Mouse (Mus musculus) heart, embryonic 10.5 days (tissue): ENCODE measurements at regions not wholly inside any gene's neighbourhood (a gene's known extent, or its start where the extent isn't known, plus 50 kb on each side); places are given as distances from the start of the nearest gene placed in this dataset.
A peak's percentile ranks its signal among the peaks of the same experiment; 100 is the strongest.

Experiments
- DNase-seq: peaks from one replicate; pipeline ENCODE4 v3.0.0-alpha.2; 2017; ENCODE audit warnings: low spot score
- H3K27ac ChIP-seq: fragments of 300-500 bp; sonication (generic); 2 replicates; pipeline ENCODE4 v1.5.1; 2016; ENCODE audit warnings: mild to moderate bottlenecking
- H3K27me3 ChIP-seq: fragments of 300-500 bp; sonication (generic); 2 replicates; pipeline ENCODE4 v1.6.1; 2016; ENCODE audit warnings: mild to moderate bottlenecking; ENCODE audit not compliant: poor library complexity, insufficient read depth, severe bottlenecking
- H3K36me3 ChIP-seq: fragments of 300-500 bp; sonication (generic); 2 replicates; pipeline ENCODE4 v1.6.1; 2016; ENCODE audit warnings: mild to moderate bottlenecking, moderate library complexity
- H3K4me1 ChIP-seq: fragments of 300-500 bp; sonication (generic); 2 replicates; pipeline ENCODE4 v1.6.1; 2016; ENCODE audit warnings: mild to moderate bottlenecking
- H3K4me3 ChIP-seq: fragments of 300-500 bp; sonication (generic); 2 replicates; pipeline ENCODE4 v1.5.1; 2016; ENCODE audit warnings: mild to moderate bottlenecking, moderate library complexity
- H3K9me3 ChIP-seq: fragments of 300-500 bp; sonication (generic); 2 replicates; pipeline ENCODE4 v1.6.1; 2016; ENCODE audit warnings: mild to moderate bottlenecking, moderate library complexity
- WGBS: fragments of 180-500 bp; shearing (Covaris S2); methylation state at CpG from one replicate; pipeline ENCODE4 v1.1.7; 2016; 5-methylcytosine and 5-hydroxymethylcytosine counted together

DNA sequence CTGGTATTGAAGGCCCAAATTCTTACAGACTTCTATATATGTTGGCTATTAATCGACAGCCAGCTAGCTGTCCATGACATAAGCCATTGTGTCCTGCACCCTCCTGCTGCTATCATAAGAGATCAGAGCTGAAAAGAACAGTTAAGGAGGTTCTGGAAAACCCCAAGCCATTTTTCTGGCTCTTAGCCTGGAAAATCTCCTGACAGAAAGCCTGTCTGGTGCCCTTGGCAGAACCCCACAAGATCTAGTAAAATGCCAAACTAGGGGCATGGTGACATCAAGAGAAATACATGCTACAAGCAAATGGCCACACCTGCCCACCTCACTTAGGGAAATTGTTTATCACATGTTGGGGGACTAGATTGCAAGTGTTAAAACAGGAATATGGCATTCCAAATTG, 91.6 kb upstream of the Vgll2 start:
- H3K9me3 ChIP-seq = no peaks in the 10 kb centered on the region
- no peak overlapping the region for H3K4me3 ChIP-seq
- no peaks in the 10 kb centered on the region for H3K27me3 ChIP-seq
- no peak for DNase-seq
- no peak overlapping the region for H3K27ac ChIP-seq
- no peaks in the 10 kb centered on the region for H3K4me1 ChIP-seq
- no peaks in the 10 kb centered on the region for H3K36me3 ChIP-seq
- WGBS = 72% methylated on average over 1 of the region's 1 CpGs

DNA sequence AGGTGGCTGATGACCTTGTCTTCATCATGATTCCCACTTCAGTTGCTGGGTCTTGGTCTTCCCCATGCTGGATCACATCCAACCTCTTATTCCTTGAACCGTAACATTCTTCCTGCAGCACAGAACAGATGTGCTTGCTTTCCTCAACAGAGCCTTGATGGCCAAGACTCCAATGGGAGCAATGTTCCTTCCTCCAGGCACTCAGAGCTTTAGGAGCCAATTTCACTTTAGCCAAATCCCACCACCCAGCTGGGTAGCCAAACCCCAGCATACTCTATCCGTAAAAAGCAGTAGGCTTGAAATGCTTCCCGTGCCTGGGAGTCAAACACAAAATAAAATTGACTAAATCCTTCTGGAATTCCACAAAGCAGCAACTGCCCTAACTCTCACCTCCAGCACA, 86.8 kb upstream of the Vgll2 start:
- Histone ChIP-seq H3K36me3 (no peaks in the 10 kb centered on the region), H3K4me1 (no peaks in the 10 kb centered on the region), H3K9me3 (no peaks in the 10 kb centered on the region), H3K27me3 (no peaks in the 10 kb centered on the region), H3K27ac (no peak overlapping the region), H3K4me3 (no peak overlapping the region)
- no peak for DNase-seq
- WGBS = 75% methylated on average over 3 of the region's 3 CpGs

DNA sequence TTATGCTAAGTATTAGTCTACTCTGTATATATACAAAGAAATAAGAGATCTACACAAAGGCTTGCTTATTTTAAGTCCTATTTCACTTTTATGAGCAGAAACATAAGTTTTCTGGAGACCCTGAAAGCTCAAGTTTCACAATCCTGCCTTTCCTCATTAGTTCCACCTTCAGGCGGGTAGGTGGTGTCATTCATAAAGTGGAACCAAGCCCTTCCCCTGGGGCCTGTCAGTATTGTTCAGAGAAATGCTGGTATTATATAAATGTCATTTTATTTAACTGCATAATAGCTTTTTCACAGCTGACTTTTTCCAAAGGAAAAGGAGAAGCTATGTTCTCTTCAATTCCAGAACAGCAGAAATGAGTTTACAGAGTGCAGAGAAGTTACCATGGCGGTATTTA, 81.1 kb upstream of the Vgll2 start:
- H3K4me3 ChIP-seq = no peak overlapping the region
- 0 out of 2 replicates have a peak, but pooled peaks cover 8% of the 10 kb centered on the region for H3K4me1 ChIP-seq
- H3K27me3 ChIP-seq = no peaks in the 10 kb centered on the region
- 84% methylated on average over 2 of the region's 2 CpGs for WGBS
- H3K27ac ChIP-seq = no peak overlapping the region
- H3K36me3 ChIP-seq = no peaks in the 10 kb centered on the region
- no peaks in the 10 kb centered on the region for H3K9me3 ChIP-seq
- DNase-seq = no peak

DNA sequence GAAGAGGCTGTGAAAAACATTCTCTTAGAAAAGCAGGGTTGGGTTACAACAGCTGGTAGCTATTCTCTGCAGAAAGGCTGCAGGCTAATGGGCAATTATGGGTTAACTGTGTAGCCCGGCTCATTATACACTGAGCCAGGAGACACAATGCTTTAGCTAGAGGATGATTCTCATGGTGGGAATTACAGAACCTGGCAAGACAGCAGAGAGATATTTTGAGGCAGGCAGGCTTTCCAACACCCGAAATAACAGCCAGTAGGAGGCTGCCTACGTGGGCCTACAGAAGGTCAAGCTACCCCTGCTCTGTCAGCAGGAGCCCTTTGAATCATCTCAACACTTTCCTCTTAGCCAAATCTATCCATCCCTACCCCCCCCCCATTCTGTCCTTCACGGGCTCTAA, 76.6 kb upstream of the Vgll2 start:
- Histone ChIP-seq H3K4me3 (no peak overlapping the region), H3K27me3 (no peaks in the 10 kb centered on the region), H3K4me1 (0 out of 2 replicates have a peak, but pooled peaks cover 8% of the 10 kb centered on the region), H3K36me3 (no peaks in the 10 kb centered on the region), H3K9me3 (no peaks in the 10 kb centered on the region), H3K27ac (no peak overlapping the region)
- WGBS = 56% methylated on average over 4 of the region's 4 CpGs
- no peak for DNase-seq

DNA sequence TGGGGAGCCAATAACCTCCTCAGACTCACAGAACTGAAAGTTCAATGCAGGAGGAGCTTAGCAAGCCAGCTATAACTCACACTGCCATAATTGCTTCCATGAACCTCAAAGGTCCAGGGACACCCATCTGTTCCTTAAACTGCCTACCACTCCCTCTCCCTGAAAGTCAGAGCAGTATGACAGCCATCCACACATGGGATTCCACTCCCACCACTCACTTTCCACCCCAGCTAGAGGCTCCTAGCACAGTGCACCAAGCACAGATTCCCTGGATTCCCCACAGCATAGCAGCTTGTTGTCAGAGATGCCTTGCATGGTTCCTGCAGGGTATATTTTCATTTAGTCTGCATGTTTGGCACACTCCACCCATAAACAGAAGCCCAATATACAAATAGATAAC, 76.1 kb upstream of the Vgll2 start:
- 0 out of 2 replicates have a peak, but pooled peaks cover 8% of the 10 kb centered on the region for H3K4me1 ChIP-seq
- H3K36me3 ChIP-seq = no peaks in the 10 kb centered on the region
- no peak for DNase-seq
- no peaks in the 10 kb centered on the region for H3K27me3 ChIP-seq
- no peak overlapping the region for H3K4me3 ChIP-seq
- no peaks in the 10 kb centered on the region for H3K9me3 ChIP-seq
- no peak overlapping the region for H3K27ac ChIP-seq

DNA sequence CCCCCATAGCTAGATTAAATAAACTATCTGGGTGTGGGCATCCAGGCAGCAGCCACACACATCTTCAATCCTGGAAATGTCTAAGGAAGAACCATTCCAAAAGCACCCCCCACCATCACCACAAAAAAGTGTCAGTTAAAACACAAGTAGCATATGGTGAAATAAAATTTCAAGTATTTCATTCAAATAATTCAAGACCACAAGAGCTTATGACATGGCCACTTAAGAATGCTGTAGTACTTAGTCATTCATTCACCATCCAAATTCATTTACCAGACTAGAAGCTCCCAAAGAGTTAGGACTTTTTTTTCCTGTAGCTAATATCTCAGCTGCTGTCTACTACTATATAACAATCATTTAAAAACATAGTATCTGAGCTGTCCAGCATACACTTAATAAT, 75.4 kb upstream of the Vgll2 start:
- DNase-seq = no peak
- Histone ChIP-seq H3K27ac (no peak overlapping the region), H3K4me1 (0 out of 2 replicates have a peak, but pooled peaks cover 8% of the 10 kb centered on the region), H3K27me3 (no peaks in the 10 kb centered on the region), H3K9me3 (no peaks in the 10 kb centered on the region), H3K36me3 (no peaks in the 10 kb centered on the region), H3K4me3 (no peak overlapping the region)

DNA sequence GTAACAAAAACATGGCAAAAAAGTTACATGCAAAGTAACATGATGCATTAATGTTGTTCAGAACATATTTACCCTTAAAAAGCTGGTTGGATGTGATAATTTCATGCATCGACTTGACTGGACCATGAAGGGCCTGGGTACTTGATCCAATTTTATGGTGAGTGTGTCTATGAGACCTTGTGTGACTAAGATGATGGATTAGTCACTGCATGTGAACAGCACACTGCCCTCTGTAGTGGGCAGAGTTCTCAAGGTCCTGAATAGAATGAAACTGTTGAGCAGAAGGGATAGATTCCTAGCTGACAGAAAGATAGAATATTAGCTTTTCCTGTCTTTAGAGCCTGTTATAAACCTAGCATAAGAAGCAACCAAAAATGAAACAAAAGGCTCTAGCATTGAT, 72.3 kb upstream of the Vgll2 start:
- Histone ChIP-seq H3K9me3 (no peaks in the 10 kb centered on the region), H3K36me3 (no peaks in the 10 kb centered on the region), H3K27me3 (no peaks in the 10 kb centered on the region), H3K27ac (no peak overlapping the region), H3K4me3 (no peak overlapping the region), H3K4me1 (0 out of 2 replicates have a peak, but pooled peaks cover 8% of the 10 kb centered on the region)
- DNase-seq = no peak
- 92% methylated on average over 1 of the region's 1 CpGs for whole genome bisulfite sequencing

DNA sequence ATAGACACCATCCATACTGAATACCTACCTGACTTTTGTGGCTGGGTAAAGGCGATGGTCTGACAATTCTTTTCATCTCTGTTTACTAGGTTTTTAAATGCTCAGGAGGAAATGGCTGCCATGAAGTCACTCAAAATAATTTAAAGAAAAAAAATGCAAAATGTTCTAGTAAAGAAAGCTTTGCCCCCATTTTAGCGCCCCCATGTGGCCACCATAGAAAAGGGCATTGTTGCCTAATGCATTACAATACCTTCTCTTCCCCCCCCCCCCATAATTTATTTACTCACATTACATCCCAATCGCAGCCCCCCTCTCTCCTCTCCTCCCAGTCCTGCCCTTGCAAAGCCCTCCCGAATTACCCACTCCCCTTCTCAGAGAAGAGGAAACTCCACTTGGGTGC, 70.3 kb upstream of the Vgll2 start:
- Histone ChIP-seq H3K27ac (no peak overlapping the region), H3K9me3 (no peaks in the 10 kb centered on the region), H3K4me3 (no peak overlapping the region), H3K4me1 (peaks cover 7% of the 10 kb centered on the region; the same call in 1 of the 2 replicates), H3K27me3 (no peaks in the 10 kb centered on the region), H3K36me3 (no peaks in the 10 kb centered on the region)
- WGBS = 62% methylated on average over 4 of the region's 4 CpGs
- DNase-seq = no peak

DNA sequence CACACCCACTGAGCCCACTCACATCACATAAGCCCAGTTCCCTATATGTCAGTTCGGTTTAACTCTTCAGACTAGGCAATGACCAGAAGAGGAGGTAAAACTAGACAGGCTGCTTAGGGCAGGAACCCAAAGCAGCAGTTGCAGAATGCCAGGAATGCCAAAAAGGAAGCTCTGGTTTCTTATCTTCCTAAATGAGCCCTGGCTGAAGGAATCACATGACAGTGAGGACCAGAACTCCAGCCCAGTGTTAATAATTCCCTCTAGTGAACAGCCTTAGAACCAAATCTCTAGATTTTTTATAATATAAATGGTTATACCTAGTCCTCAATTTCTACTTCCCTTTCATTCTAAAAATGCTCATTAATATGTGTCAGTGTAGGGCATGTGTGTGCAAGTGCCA, 65.8 kb upstream of the Vgll2 start:
- Histone ChIP-seq H3K4me3 (no peak overlapping the region), H3K27me3 (no peaks in the 10 kb centered on the region), H3K4me1 (peaks cover 7% of the 10 kb centered on the region; the same call in 1 of the 2 replicates), H3K36me3 (no peaks in the 10 kb centered on the region), H3K27ac (no peak overlapping the region), H3K9me3 (no peaks in the 10 kb centered on the region)
- 29% methylated on average over 1 of the region's 1 CpGs for WGBS
- no peak for DNase-seq

DNA sequence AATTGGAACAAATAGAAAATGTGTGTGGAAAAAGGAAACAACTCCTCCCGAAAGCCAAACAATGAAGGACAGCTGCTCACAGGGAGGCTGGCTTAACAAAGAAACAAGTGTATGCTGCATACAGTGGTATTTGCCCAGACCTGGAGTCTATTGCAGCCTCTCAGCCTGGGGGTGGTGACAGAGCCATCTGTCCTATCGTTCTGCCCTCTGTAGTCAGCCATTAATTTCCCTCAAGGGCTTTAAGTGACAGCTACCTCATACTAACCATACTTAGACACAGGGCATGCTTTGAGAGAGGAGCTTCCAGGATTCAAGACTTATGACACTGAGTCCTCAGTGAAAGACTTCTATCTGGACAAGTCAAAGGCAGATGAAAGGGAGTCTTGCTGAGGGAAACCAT, 60.8 kb upstream of the Vgll2 start:
- no peaks in the 10 kb centered on the region for H3K9me3 ChIP-seq
- H3K4me1 ChIP-seq = peaks cover 5% of the 10 kb centered on the region; the same call in 1 of the 2 replicates
- DNase-seq = peak; percentile 76
- no peaks in the 10 kb centered on the region for H3K27me3 ChIP-seq
- WGBS = 17% methylated on average over 2 of the region's 2 CpGs
- H3K36me3 ChIP-seq = no peaks in the 10 kb centered on the region
- no peak overlapping the region for H3K27ac ChIP-seq
- no peak overlapping the region for H3K4me3 ChIP-seq

DNA sequence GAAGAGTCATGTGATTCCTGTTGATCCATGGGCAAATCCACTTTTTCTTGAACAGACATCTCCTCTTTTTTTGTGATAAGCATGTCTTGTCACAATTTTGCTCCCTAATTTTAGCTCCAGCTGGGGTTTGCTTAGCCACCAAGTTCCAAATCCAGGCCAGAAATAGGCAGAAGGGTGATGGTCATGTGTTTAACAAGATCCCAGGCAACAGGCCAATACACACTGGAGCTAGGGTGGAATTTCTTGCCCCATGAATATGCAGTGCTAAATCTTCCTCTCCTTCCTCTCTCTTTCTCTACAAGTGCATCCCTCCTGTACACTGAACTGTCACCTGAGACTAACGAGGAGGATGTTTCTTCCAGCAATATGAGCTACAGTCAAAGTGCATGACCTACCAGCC, 58.6 kb upstream of the Vgll2 start:
- no peak overlapping the region for H3K27ac ChIP-seq
- no peak overlapping the region for H3K4me3 ChIP-seq
- WGBS = 81% methylated on average over 1 of the region's 1 CpGs
- no peak for DNase-seq
- H3K9me3 ChIP-seq = no peaks in the 10 kb centered on the region
- H3K4me1 ChIP-seq = no peaks in the 10 kb centered on the region
- no peaks in the 10 kb centered on the region for H3K36me3 ChIP-seq
- H3K27me3 ChIP-seq = no peaks in the 10 kb centered on the region

DNA sequence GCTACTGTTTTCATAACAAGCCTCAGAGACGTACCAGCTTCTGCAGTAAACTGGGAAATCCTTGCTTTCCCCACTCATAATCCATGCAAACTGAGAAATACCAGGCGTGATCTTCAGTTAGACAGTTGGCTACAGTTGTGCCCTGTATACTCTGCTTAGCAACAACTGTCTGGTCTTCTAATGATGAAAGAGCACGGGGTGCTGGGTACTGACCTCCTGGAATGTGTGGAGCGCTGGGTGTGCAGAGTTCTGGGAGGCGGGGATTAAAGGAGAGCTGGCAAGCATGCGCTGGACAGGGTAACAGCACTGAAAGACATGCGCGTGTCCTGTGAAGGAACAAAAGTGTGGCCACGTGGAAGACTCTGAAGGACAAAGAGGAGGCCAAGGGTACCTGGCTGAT, 52.2 kb upstream of the Vgll2 start:
- DNase-seq = no peak
- no peaks in the 10 kb centered on the region for H3K4me1 ChIP-seq
- no peaks in the 10 kb centered on the region for H3K27me3 ChIP-seq
- H3K36me3 ChIP-seq = no peaks in the 10 kb centered on the region
- no peak overlapping the region for H3K4me3 ChIP-seq
- WGBS = 58% methylated on average over 9 of the region's 9 CpGs
- H3K27ac ChIP-seq = no peak overlapping the region
- H3K9me3 ChIP-seq = no peaks in the 10 kb centered on the region
